Mouse (Mus musculus) forebrain, embryonic 14.5 days (tissue): ENCODE measurements around the gene Avpr1b. TPM values are rescaled to one million over a fixed set of nuclear protein-coding genes. Genes with fewer than 3 reads are reported as not detected.

Source experiments
- ATAC-seq: fragments of 200-750 bp; cut with Nextera tagmentation; 2 replicates; pipeline ENCODE4 v1.8.0; 2017; ENCODE audit warnings: mild to moderate bottlenecking, moderate library complexity
- DNase-seq: peaks from one replicate; pipeline ENCODE4 v3.0.0-alpha.2; 2015; ENCODE audit warnings: low spot score
- H3K27ac ChIP-seq: fragments of 300-500 bp; sonication (generic); 2 replicates; pipeline ENCODE4 v1.5.1; 2014; ENCODE audit warnings: low read depth, mild to moderate bottlenecking, control low read depth, low read length, moderate library complexity
- H3K27me3 ChIP-seq: fragments of 300-500 bp; sonication (generic); replicated peaks from 2 replicates; pipeline ENCODE4 v1.6.1; 2014; ENCODE audit warnings: low read length, control low read depth, mixed read lengths; ENCODE audit not compliant: control insufficient read depth, insufficient read depth
- H3K36me3 ChIP-seq: fragments of 300-500 bp; sonication (generic); 2 replicates; pipeline ENCODE4 v1.6.1; 2014; ENCODE audit warnings: low read length, control low read depth; ENCODE audit not compliant: control insufficient read depth, insufficient read depth
- H3K4me1 ChIP-seq: fragments of 300-500 bp; sonication (generic); 2 replicates; pipeline ENCODE4 v1.6.1; 2014; ENCODE audit warnings: antibody characterized with exemption, low read length, control low read depth; ENCODE audit not compliant: control insufficient read depth, insufficient read depth
- H3K4me2 ChIP-seq: fragments of 300-500 bp; sonication (generic); 2 replicates; pipeline ENCODE4 v1.6.1; 2014; ENCODE audit warnings: mild to moderate bottlenecking, control low read depth, low read length
- H3K4me3 ChIP-seq: fragments of 300-500 bp; sonication (generic); 2 replicates; pipeline ENCODE4 v1.5.1; 2014; ENCODE audit warnings: low read depth, low read length, control low read depth
- H3K9ac ChIP-seq: fragments of 300-500 bp; sonication (generic); 2 replicates; pipeline ENCODE4 v1.6.1; 2014; ENCODE audit warnings: mild to moderate bottlenecking, low read length, control low read depth, moderate library complexity
- H3K9me3 ChIP-seq: fragments of 300-500 bp; sonication (generic); replicated peaks from 2 replicates; pipeline ENCODE4 v1.6.1; 2016; ENCODE audit warnings: low read length, control low read depth, mixed read lengths; ENCODE audit not compliant: control insufficient read depth
- WGBS: fragments of 180-500 bp; shearing (Covaris S2); extraction: QIAGEN DNeasy Blood & Tissue Kit; methylation state at CpG from one replicate; pipeline ENCODE4 v1.1.7; 2014; 5-methylcytosine and 5-hydroxymethylcytosine counted together
- polyA plus RNA-seq: library from polyadenylated mRNA; unstranded; fragments of >200 nt; fragmentation: Nextera tagmentation; extraction: Ambion mirVana; gene quantifications from 2 replicates; pipeline ENCODE4 v1.2.1, GENCODE M21; 2014

The Avpr1b gene
- polyA plus RNA-seq, 1 experiment from 2014 or later, result not detected

DNA sequence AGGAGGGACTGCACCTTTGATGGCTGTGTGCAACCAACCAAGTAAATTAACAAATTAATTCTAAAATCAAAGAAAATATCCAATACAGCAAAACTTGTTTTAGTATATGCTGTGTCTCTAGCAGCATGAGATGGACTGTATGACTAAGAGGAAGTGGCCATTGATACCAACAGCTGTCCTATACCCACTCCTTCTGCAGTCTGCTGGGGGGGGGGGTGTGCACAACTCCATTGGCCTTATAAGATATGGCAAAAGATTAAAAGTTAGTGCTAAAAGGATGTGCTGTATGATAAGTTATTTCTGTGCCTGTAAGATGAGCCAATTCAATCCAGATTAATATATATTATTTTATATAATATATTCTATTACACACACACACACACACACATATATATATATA, 35.5 kb downstream of the Avpr1b start:
- Histone ChIP-seq H3K36me3 (no peaks in the 10 kb centered on the region), H3K9ac (no peak overlapping the region), H3K27me3 (no peaks in the 10 kb centered on the region), H3K9me3 (no peaks in the 10 kb centered on the region), H3K4me3 (no peak overlapping the region), H3K4me2 (no peak overlapping the region), H3K27ac (no peak overlapping the region), H3K4me1 (no peaks in the 10 kb centered on the region)
- no peak for DNase-seq
- ATAC-seq, result no peak

DNA sequence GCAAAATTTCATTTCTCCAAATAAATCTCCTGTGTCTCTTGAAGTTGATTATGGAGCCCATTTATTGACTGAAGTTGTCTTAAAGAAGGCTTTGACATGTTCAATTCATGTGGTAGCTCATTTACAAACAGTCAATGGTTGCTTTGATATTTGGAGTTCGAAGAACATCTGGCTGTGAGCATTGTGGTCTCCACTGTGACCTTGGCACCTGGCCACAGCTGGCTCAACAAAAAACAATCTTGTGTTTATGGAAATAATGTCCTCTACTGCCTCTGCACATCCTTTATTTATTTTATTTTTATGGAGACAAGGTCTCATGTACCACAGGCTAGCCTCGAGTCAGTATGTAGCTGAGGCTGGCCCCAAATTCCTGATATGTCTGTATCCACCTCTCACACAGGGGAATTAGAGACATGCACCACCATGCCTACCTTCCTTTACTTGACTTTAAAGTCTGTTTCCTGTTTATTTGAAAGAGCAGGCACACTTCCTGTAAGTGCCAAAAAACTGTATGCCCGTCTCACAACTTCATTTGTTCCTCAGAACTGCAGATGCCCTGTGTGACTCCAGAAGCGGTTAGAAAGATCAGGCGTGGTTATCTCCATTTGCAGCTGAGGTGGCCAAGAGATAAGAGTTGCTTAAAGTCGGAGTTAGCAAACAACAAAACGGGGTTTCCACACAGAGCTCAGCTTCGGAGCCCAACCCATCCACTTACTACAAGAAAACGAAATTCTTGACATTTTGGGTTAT, 38.9 kb downstream of the Avpr1b start, which contains the start of gene Ctse:
Gene Ctse (plus strand): TSS at position 516 of the 750 bp plus-strand sequence.
- Histone ChIP-seq H3K27ac (no peak within 1 kb of the TSS), H3K4me2 (no peak within 1 kb of the TSS), H3K27me3 (no peaks in the 10 kb centered on the region), H3K36me3 (no peaks in the 10 kb centered on the region), H3K9ac (no peak within 1 kb of the TSS), H3K9me3 (no peaks in the 10 kb centered on the region), H3K4me3 (no peak within 1 kb of the TSS), H3K4me1 (no peaks in the 10 kb centered on the region)
- DNase-seq (no peak), ATAC-seq (no peak)
- WGBS, result 86% methylated on average over 9 of the region's 9 CpGs

DNA sequence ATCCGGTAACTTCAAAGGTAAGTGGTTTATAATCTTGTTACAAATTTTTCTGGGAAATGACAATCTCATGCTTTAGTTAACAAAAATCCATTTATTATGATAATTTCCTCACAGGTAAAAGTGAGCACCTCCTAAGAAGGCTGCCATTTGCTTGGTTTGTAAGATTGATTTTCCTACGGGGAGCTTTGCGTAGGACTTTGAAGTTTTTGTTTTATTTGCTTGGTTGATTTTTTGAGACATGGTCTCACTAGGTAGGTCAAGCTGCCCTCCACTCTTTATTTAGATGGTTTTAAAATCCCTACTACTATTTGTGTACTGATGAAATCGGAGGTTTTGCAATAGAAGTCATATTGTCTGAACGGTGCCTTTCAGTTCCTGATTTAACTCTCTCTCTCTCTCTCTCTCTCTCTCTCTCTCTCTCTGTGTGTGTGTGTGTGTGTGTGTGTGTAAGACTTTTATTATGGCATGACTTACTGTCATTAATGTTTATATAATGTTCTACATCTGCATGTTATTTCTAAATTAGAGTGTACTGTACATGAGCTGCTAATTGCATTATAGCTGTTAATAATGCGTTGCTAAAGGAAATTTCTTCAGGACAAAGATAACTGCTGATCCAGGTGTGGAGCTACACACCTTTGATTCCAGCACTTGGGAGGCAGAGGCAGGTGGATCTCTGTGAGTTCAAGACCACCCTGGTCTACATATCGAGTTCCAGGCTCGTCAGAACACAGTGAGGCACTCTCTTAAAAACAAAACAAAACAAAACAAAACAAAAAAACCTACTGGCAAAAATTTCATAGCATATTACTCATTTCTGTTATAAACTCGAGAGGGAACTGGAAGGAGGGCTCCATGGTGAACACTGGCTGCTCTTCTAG, 39.7 kb downstream of the Avpr1b start:
- ATAC-seq, result no peak
- DNase-seq, result no peak
- H3K4me1 ChIP-seq, result no peaks in the 10 kb centered on the region
- 83% methylated on average over 9 of the region's 9 CpGs for whole genome bisulfite sequencing
- no peak overlapping the region for H3K4me2 ChIP-seq
- no peak overlapping the region for H3K4me3 ChIP-seq
- H3K27me3 ChIP-seq, result no peaks in the 10 kb centered on the region
- H3K9ac ChIP-seq, result no peak overlapping the region
- H3K9me3 ChIP-seq, result no peaks in the 10 kb centered on the region
- no peaks in the 10 kb centered on the region for H3K36me3 ChIP-seq
- H3K27ac ChIP-seq, result no peak overlapping the region

DNA sequence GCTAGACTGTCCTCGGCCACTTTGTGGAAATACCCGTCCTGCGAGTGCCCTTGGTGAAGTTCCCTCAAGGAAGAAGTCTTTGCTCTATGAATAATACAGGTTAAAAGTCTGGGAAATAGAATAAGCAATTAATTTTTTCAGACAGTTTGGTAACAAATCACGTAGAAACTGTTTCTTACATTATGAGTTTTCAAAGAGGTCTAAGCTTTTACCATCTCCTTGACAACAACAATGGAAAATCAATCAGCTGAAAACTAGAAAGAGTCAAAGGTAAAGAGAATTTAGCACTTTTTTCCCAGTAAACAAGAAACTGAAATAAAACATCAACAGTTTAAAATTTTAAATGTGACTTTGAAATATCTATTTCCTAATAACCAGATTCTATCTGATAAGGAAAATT, 41.0 kb downstream of the Avpr1b start:
- WGBS, result 79% methylated on average over 4 of the region's 4 CpGs
- Histone ChIP-seq H3K4me3 (no peak overlapping the region), H3K27me3 (no peaks in the 10 kb centered on the region), H3K9ac (no peak overlapping the region), H3K4me2 (no peak overlapping the region), H3K9me3 (no peaks in the 10 kb centered on the region), H3K27ac (no peak overlapping the region), H3K4me1 (no peaks in the 10 kb centered on the region), H3K36me3 (no peaks in the 10 kb centered on the region)
- ATAC-seq, result no peak
- DNase-seq, result no peak

DNA sequence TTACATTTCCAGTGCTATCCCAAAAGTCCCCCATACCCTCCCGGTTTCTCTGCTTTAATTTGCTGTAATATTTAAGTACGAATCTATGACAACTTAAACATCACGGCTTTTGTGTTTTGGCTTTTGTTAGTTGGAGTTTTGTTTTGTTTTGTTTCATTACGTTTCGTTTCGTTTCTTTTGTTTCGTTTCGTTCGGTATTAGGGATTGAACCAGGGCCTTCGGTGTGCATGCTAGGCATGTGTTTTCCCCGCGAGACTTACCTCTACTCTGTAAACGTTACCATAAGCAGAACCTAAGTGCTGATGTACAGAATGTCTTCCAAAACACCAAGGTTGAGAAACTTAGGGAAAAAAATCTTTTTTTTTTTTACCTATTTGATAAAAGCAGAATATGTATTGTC, 42.5 kb downstream of the Avpr1b start:
- WGBS, result 90% methylated on average over 13 of the region's 13 CpGs
- no peaks in the 10 kb centered on the region for H3K4me1 ChIP-seq
- no peak for DNase-seq
- no peak overlapping the region for H3K27ac ChIP-seq
- no peaks in the 10 kb centered on the region for H3K27me3 ChIP-seq
- H3K9ac ChIP-seq, result no peak overlapping the region
- no peak for ATAC-seq
- H3K4me3 ChIP-seq, result no peak overlapping the region
- no peaks in the 10 kb centered on the region for H3K36me3 ChIP-seq
- no peaks in the 10 kb centered on the region for H3K9me3 ChIP-seq
- no peak overlapping the region for H3K4me2 ChIP-seq

DNA sequence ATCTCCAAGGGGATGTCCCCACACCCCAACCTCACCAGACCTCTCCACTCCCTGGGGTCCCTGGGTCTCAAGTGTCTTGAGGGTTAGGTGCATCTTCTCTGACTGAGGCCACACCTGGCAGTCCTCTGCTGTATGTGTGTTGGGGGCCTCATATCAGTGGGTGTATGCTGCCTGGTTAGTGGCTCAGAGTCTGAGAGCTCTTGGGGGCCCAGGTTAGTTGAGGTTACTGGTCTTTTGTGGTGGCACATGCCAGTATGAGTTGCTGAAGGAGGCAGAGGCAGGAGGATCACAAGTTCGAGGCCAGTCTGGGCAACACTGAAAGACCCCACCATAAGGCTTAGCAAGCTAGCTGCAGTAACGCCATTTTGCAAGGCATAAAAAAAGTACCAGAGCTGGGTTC, 43.2 kb downstream of the Avpr1b start:
- no peak for DNase-seq
- H3K36me3 ChIP-seq, result no peaks in the 10 kb centered on the region
- 90% methylated on average over 2 of the region's 2 CpGs for WGBS
- no peak for ATAC-seq
- no peaks in the 10 kb centered on the region for H3K4me1 ChIP-seq
- H3K4me2 ChIP-seq, result no peak overlapping the region
- H3K27ac ChIP-seq, result no peak overlapping the region
- no peaks in the 10 kb centered on the region for H3K9me3 ChIP-seq
- H3K9ac ChIP-seq, result no peak overlapping the region
- H3K27me3 ChIP-seq, result no peaks in the 10 kb centered on the region
- no peak overlapping the region for H3K4me3 ChIP-seq

DNA sequence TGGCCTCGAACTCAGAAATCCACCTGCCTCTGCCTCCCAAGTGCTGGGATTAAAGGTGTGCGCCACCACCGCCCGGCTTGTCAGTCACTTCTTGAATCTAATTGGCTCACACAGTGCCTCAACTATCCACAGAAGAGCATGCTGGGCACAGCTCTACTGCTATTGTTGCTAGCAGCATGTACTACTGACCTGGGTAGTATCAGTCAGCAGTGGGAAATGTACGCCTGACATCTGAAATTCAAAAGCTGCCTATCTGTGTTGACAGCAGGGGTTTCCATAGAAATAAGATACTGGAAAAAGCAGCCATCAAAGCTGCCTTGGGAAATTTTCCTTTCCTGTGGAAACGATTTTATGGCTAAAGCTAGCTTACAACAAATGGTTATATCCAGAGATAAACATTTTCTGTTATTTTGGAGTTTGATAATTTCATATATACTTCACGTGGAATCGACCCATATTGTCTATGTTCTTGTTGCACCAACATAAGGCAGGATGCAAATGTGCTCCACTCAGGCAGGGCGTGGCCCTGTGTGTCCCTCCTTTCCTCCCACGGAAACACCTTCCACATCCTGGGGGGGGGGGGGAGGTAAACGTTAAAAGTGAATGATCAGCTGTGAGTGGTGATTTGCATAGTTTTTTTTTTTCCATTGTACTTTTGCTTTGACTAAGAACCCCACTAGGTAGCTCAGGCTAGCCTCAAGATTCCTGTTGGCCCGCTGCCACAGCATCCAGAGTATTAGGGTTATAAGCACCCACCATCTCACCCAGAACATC, 53.8 kb downstream of the Avpr1b start:
- Histone ChIP-seq H3K36me3 (no peaks in the 10 kb centered on the region), H3K27ac (no peak overlapping the region), H3K27me3 (no peaks in the 10 kb centered on the region), H3K9ac (no peak overlapping the region), H3K4me2 (no peak overlapping the region), H3K4me3 (no peak overlapping the region), H3K4me1 (peaks cover 5% of the 10 kb centered on the region; the same call in 1 of the 2 replicates), H3K9me3 (no peaks in the 10 kb centered on the region)
- ATAC-seq, result no peak
- 76% methylated on average over 12 of the region's 12 CpGs for WGBS
- DNase-seq, result no peak

DNA sequence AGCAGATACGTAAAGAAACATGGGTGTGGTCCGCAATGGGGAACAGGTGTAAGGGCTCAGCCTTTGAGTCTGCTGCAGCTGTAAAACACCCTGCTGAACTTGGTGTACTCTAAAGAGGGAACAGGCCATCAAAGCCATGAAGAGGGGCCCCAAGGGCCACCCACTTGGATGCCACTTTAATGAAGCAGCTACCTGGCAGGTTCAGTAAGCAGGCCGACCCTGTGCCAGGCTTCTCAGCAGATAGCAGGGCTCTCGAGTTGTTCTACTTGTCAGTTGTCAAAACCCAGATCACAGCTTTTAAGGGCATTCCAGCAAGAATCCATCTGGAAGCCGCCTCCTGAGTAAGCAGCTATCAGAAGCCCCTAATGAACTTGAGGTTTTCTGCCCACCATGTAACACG, 56.6 kb downstream of the Avpr1b start:
- 82% methylated on average over 6 of the region's 6 CpGs for WGBS
- no peak overlapping the region for H3K27ac ChIP-seq
- no peak overlapping the region for H3K4me2 ChIP-seq
- H3K9me3 ChIP-seq, result no peaks in the 10 kb centered on the region
- DNase-seq (no peak), ATAC-seq (no peak)
- H3K9ac ChIP-seq, result no peak overlapping the region
- no peaks in the 10 kb centered on the region for H3K27me3 ChIP-seq
- H3K36me3 ChIP-seq, result no peaks in the 10 kb centered on the region
- no peak overlapping the region for H3K4me3 ChIP-seq
- peaks cover 6% of the 10 kb centered on the region; the same call in 1 of the 2 replicates for H3K4me1 ChIP-seq
